Mouse (Mus musculus) lung, postnatal 10 days (tissue): ENCODE data around the gene Tmem145.

Source experiments
- DNase-seq: peaks from one replicate; pipeline ENCODE4 v3.0.0; 2021

The Tmem145 gene

DNA sequence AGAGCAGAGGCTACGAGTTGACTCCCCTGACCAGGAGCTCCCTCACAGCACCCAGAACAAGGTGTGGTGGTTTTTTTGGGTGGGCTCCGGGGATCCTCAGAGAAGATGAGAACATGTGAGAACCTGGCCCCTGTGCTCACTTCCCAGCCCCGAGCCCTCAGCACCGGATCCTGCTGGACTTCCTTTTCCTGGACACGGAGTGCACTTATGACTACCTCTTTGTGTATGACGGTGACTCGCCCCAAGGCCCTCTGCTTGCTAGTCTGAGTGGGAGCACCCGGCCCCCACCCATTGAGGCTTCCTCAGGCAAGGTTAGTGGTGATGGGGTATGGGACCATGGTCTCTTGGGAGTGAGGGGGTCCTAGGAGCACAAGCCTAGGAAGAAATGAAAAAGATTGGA is 20.3 kb downstream of the Tmem145 start:
- no peak for DNase-seq

DNA sequence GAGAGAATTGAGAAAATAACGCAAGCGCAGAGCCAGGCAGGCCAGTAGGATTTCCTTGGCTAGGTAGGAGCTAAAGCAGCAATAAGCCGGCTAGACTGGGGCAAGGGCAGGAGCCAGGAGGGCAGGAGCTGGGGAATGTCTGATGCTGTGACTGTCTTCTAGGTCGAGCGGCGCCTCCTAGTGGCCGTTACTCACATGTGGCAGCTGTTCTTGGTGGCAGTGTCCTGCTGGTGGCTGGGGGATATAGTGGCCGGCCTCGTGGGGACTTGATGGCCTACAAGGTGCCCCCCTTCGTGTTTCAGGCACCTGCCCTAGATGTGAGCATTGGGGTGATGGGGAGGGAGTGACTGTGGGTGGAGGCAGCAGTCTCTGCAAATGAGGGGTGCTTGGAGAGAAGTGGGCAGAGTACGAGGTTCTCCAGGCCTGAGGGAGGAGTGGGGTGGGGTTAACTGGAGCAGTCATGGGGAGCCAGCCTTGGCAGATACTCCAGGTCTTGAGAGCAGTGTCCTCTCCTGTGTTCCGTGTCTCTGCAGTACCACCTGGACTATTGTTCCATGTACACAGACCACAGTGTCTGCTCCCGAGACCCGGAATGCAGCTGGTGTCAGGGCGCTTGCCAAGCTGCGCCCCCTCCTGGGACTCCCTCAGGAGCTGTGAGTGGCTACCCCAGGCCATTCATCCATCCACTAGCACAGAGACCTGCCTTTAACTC is 27.8 kb downstream of the Tmem145 start:
- peak; percentile 82 for DNase-seq

DNA sequence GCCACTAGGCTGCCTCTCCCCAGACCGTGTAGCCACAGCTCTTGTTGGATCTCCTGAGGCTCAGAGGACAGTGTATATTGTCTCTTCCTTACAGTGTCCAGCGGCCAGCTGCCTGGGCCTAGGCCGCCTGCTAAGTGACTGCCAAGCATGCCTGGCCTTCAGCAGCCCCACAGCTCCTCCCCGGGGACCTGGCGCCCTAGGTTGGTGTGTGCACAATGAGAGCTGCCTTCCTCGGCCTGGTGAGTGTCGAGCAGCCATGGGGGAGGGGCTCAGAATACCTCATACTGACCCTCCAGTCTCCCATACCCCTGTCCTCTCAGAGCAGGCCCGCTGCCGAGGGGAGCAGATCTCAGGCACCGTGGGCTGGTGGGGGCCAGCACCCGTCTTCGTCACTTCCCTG is 28.6 kb downstream of the Tmem145 start:
- DNase-seq, result no peak

DNA sequence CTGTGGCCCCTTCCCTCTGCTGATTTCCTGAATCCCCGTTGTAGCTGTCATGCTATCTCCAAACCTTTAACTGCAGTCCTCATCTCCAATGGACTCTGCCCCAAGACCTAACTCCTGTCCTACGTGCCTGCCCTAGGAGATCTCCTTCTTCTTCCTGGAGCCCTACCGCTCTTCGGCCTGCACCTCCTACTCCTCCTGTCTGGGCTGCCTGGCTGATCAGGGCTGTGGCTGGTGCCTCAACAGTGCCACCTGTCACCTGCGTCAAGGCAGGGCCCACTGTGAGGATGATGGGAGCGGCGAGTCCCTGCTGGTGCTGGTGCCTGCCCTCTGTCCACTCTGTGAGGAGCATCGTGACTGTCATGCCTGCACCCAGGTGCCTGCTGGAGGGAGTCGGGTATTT is 33.4 kb downstream of the Tmem145 start:
- no peak for DNase-seq

DNA sequence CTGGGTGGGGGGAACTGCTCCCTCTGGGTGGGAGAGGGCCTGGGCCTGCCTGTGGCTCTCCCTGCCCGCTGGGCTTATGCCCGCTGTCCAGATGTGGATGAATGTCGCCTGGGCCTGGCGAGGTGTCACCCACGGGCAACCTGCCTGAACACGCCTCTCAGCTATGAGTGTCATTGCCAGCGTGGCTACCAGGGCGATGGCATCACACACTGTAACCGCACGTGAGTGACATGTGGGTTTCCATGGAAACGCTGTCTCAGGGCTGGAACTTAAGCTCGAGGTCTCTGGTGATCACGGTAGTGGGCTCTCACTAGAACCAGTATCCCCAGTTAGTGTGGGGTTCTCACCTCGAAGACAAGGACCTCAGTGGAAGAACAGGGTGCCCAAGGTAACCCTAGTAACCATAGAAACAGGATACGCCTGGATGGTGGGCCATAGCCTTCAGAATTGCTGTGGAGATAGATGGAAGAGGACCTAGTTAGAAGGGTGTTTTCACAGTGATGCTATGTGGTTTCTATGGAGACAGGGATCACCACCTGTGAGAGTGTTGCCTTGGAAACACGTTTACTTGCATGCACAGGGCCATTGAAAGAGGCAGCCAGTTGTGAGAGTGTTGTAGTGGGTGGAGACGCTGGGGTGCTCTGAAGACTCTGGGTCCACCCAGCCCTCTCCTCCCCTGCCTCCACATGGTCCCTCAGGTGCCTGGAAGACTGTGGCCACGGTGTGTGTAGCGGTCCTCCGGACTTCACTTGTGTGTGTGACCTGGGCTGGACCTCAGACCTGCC is 35.3 kb downstream of the Tmem145 start:
- DNase-seq, result no peak

DNA sequence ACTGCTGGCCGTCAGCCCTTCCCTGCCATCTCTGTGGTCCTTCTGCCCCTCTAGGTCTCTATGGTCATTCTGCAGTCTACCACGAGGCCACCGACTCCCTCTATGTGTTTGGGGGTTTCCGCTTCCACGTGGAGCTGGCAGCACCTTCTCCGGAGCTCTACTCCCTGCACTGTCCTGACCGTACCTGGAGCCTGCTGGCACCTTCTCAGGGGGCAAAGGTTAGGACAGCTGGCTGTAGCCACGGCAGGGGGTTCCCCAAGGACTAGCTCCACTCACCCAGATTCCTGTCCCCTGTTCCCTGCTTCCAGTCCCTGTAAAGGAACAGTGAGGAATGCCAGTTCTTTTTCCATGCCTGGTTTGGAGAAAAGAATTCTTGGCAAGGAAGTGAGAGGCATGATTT is 43.0 kb downstream of the Tmem145 start:
- no peak for DNase-seq

DNA sequence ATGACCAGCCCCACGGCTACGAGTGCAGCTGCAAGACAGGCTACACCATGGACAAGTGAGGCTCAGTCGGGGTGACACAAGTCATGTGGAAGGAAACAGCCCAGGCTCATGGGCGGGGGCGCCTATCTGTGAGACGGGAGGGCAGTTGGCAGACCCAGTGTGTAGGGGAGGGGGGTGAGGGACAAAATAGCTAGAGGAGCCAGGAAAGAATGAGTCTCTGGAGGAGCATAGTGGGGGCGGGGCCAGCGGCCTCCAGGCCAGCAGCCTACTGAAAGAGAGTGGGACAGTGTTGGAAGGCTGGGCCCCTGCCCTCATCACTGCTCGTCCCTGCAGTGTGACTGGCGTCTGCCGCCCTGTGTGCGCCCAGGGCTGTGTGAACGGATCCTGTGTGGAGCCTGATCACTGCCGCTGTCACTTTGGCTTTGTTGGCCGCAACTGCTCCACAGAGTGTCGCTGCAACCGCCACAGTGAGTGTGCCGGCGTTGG is 52.9 kb downstream of the Tmem145 start:
- DNase-seq, result peak; percentile 71

DNA sequence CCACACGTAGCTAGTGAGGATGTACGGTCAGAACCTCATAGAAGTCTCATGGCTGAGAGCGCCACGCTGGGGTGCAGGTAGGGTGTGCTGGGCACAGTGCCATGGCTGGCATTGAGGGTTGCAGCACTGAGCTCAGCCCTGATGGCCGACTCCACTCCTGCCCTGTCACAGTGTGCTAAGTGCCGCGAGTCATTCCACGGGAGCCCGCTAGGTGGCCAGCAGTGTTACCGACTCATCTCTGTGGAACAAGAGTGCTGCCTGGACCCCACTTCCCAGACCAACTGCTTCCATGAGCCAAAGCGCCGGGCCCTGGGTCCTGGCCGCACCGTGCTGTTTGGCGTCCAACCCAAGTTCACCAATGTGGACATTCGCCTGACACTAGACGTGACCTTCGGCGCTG is 57.2 kb downstream of the Tmem145 start:
- DNase-seq, result peak; percentile 49

DNA sequence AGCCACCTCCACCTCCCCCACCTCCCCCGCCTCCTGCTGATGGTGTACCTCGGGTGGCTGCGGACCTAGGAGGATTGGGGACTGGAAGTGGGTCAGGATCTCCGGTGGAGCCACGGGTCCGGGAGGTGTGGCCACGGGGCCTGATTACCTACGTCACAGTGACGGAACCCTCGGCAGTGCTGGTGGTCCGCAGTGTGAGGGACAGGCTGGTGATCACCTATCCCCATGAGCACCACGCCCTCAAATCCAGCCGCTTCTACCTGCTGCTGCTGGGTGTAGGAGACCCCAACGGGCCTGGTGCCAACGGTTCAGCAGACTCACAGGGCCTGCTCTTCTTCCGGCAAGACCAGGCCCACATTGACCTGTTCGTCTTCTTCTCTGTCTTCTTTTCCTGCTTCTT is 57.7 kb downstream of the Tmem145 start:
- no peak for DNase-seq
